Mouse (Mus musculus) C2C12 (cell line): ENCODE data around the gene Fbxo47.

Experiments used
- CTCF ChIP-seq: IDR thresholded peaks from one replicate; pipeline ENCODE4 v1.5.1; 2011; ENCODE audit not compliant: control insufficient read depth, insufficient read depth, insufficient read length
- MYOG ChIP-seq: IDR thresholded peaks from one replicate; pipeline ENCODE4 v1.6.1; 2011; ENCODE audit not compliant: control insufficient read depth, insufficient read length; ENCODE audit errors: extremely low read depth

DNA sequence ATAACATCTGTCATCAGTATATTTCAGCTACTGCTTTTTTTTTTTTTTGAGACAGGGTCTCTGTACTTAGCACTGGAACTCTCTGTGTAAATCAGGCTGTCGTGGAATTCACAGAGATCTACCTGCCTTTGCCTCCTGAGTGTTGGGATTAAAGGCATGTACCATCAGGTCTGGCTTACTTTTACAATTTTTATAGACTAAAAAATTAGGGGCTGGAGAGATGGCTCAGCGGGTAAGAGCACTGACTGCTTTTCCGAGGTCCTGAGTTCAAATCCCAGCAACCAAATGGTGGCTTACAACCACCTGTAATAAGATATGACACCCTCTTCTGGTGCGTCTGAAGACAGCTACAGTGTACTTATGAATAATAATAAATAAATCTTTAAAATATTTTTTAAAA lies 3.6 kb downstream of the Fbxo47 start:
- TF ChIP-seq CTCF = no peak
- no peak for TF ChIP-seq MYOG
